Mouse (Mus musculus) limb, embryonic 13.5 days (tissue): Measurements from ENCODE around the gene Pld1. TPM values are rescaled to one million over a fixed set of nuclear protein-coding genes. Genes with fewer than 3 reads are reported as not detected.

Source experiments
- ATAC-seq: fragments of 200-750 bp; cut with Nextera tagmentation; 2 replicates; pipeline ENCODE4 v1.8.0; 2017; ENCODE audit warnings: low read depth, moderate number of reproducible peaks, moderate TSS enrichment; ENCODE audit not compliant: low FRiP score
- H3K27ac ChIP-seq: fragments of 300-500 bp; sonication (generic); 2 replicates; pipeline ENCODE4 v1.5.1; 2015; ENCODE audit warnings: inconsistent platforms, mild to moderate bottlenecking, moderate library complexity
- H3K27me3 ChIP-seq: fragments of 300-500 bp; sonication (generic); 2 replicates; pipeline ENCODE4 v1.6.1; 2015; ENCODE audit warnings: mild to moderate bottlenecking, inconsistent platforms
- H3K36me3 ChIP-seq: fragments of 300-500 bp; sonication (generic); 2 replicates; pipeline ENCODE4 v1.6.1; 2015; ENCODE audit warnings: inconsistent platforms, mild to moderate bottlenecking, moderate library complexity
- H3K4me1 ChIP-seq: fragments of 300-500 bp; sonication (generic); 2 replicates; pipeline ENCODE4 v1.6.1; 2015; ENCODE audit warnings: inconsistent platforms
- H3K4me2 ChIP-seq: fragments of 300-500 bp; sonication (generic); replicated peaks from 2 replicates; pipeline ENCODE4 v1.6.1; 2015; ENCODE audit warnings: inconsistent platforms, mild to moderate bottlenecking, moderate library complexity
- H3K4me3 ChIP-seq: fragments of 300-500 bp; sonication (generic); 2 replicates; pipeline ENCODE4 v1.5.1; 2015; ENCODE audit warnings: moderate library complexity, mild to moderate bottlenecking, inconsistent platforms
- H3K9ac ChIP-seq: fragments of 300-500 bp; sonication (generic); 2 replicates; pipeline ENCODE4 v1.6.1; 2015; ENCODE audit warnings: mild to moderate bottlenecking, inconsistent platforms
- H3K9me3 ChIP-seq: fragments of 300-500 bp; sonication (generic); 2 replicates; pipeline ENCODE4 v1.6.1; 2016; ENCODE audit warnings: inconsistent platforms
- WGBS: fragments of 180-500 bp; shearing (Covaris S2); methylation state at CpG from one replicate; pipeline ENCODE4 v1.1.7; 2015; 5-methylcytosine and 5-hydroxymethylcytosine counted together
- polyA plus RNA-seq: library from polyadenylated mRNA; unstranded; fragments of >200 nt; fragmentation: Nextera tagmentation; extraction: Ambion mirVana; gene quantifications from 2 replicates; pipeline ENCODE4 v1.2.1, GENCODE M21; 2015

Pld1 gene
- polyA plus RNA-seq, 1 experiment from 2014 or later = 5.4 TPM

- Histone ChIP-seq H3K27ac (no peak overlapping the region), H3K9me3 (no peaks in the 10 kb centered on the region), H3K4me1 (peaks cover 5% of the 10 kb centered on the region; the same call in 1 of the 2 replicates), H3K4me2 (no peak overlapping the region), H3K9ac (no peak overlapping the region), H3K4me3 (no peak overlapping the region), H3K27me3 (no peaks in the 10 kb centered on the region), H3K36me3 (no peaks in the 10 kb centered on the region)
- 86% methylated on average over 2 of the region's 2 CpGs for WGBS
- no peak for ATAC-seq
These were observed 12.2 kb downstream of the Pld1 start for GRCm38 (mm10) chr3:27950726-27951125.

DNA sequence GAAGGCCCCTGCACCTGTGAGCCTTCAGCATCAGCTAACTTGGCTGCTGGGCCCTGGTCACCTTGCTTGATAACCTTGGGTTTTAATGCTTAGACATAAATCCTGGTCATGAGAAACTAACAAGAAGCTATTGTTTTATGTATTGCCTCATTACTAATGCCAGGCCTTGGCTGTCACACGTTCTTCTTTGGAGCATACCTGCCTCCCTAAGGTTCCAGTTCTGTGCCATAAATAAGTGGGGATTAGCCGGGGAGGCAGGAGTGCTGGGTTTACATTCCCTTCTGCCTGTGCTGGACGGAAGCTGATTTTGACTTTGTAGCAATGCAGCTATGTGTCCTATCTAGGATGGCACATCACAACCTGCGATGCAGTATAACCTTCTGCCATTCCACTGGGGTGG is 13.2 kb downstream of the Pld1 start:
- H3K27ac ChIP-seq = no peak overlapping the region
- H3K9me3 ChIP-seq = no peaks in the 10 kb centered on the region
- 72% methylated on average over 4 of the region's 4 CpGs for WGBS
- no peak for ATAC-seq
- peaks cover 5% of the 10 kb centered on the region; the same call in 1 of the 2 replicates for H3K4me1 ChIP-seq
- no peaks in the 10 kb centered on the region for H3K27me3 ChIP-seq
- H3K36me3 ChIP-seq = no peaks in the 10 kb centered on the region
- H3K4me2 ChIP-seq = no peak overlapping the region
- no peak overlapping the region for H3K4me3 ChIP-seq
- no peak overlapping the region for H3K9ac ChIP-seq

DNA sequence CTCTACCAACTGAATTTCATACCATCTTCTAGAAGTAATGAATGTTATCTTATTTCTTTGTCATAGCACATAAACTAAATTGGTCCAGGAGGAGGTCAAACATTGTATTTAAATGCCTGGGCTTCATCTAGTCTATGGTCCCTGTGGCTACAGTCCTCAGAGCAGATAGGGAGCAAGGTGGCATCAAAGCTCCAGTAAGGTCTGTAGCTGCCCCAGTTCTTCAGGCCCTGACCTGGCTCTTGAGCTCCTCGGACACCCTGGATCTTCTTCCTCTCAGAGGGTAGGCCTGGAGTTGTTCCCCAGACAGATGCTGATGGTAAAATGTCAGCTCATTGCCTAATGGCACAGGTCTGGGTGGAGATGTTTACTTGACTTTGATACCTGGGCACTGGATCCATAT is 17.5 kb downstream of the Pld1 start:
- H3K27ac ChIP-seq = no peak overlapping the region
- ATAC-seq = no peak
- no peaks in the 10 kb centered on the region for H3K9me3 ChIP-seq
- no peak overlapping the region for H3K4me2 ChIP-seq
- WGBS = 77% methylated on average over 1 of the region's 1 CpGs
- H3K4me3 ChIP-seq = no peak overlapping the region
- no peaks in the 10 kb centered on the region for H3K36me3 ChIP-seq
- no peaks in the 10 kb centered on the region for H3K4me1 ChIP-seq
- H3K27me3 ChIP-seq = no peaks in the 10 kb centered on the region
- H3K9ac ChIP-seq = no peak overlapping the region

DNA sequence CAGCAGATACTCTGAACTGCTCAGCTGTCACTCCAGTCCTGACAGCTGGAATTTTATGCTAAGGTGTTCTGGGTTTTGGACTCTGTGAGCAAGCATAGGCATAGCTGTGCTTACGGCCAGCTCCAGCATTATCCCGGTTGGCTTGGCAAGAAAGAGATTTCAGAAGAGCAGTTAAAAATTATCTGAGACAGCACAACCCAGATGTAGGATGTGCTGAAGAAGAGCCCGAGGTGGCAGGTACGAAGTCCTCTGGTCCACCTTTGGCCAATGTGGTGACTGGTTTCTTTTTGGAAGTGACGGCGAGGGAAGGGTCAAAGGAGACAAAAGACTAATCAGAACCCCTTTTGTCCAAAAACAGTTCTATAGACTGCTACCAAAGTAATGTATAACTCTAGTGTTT is 20.7 kb downstream of the Pld1 start:
- WGBS = 89% methylated on average over 6 of the region's 6 CpGs
- Histone ChIP-seq H3K27me3 (no peaks in the 10 kb centered on the region), H3K36me3 (no peaks in the 10 kb centered on the region), H3K27ac (no peak overlapping the region), H3K9ac (no peak overlapping the region), H3K9me3 (no peaks in the 10 kb centered on the region), H3K4me3 (no peak overlapping the region), H3K4me2 (no peak overlapping the region), H3K4me1 (peaks cover 6% of the 10 kb centered on the region)
- no peak for ATAC-seq

GRCm38 (mm10) chr3:27961162-27961561 is 22.7 kb downstream of the Pld1 start:
- Histone ChIP-seq H3K9ac (no peak overlapping the region), H3K4me3 (no peak overlapping the region), H3K9me3 (no peaks in the 10 kb centered on the region), H3K36me3 (no peaks in the 10 kb centered on the region), H3K27me3 (no peaks in the 10 kb centered on the region), H3K27ac (no peak overlapping the region), H3K4me1 (peaks cover 8% of the 10 kb centered on the region), H3K4me2 (no peak overlapping the region)
- 93% methylated on average over 3 of the region's 3 CpGs for WGBS
- ATAC-seq = no peak

- 39% methylated on average over 6 of the region's 6 CpGs for WGBS
- ATAC-seq = no peak
- H3K27me3 ChIP-seq = no peaks in the 10 kb centered on the region
These were observed 25.3 kb downstream of the Pld1 start for GRCm38 (mm10) chr3:27963795-27964201.

GRCm38 (mm10) chr3:27968671-27969070 is 30.2 kb downstream of the Pld1 start:
- Histone ChIP-seq H3K9me3 (no peaks in the 10 kb centered on the region), H3K9ac (no peak overlapping the region), H3K4me2 (no peak overlapping the region), H3K4me1 (peaks cover 8% of the 10 kb centered on the region), H3K4me3 (no peak overlapping the region), H3K36me3 (no peaks in the 10 kb centered on the region), H3K27me3 (no peaks in the 10 kb centered on the region), H3K27ac (no peak overlapping the region)
- 78% methylated on average over 8 of the region's 8 CpGs for WGBS
- ATAC-seq = no peak

More at GRCm38 (mm10) chr3:27963795-27964201, 25.3 kb downstream of the Pld1 start:
- H3K4me2 ChIP-seq = no peak overlapping the region
- no peaks in the 10 kb centered on the region for H3K36me3 ChIP-seq
- H3K9me3 ChIP-seq = no peaks in the 10 kb centered on the region
- no peak overlapping the region for H3K9ac ChIP-seq
- H3K27ac ChIP-seq = no peak overlapping the region
- no peak overlapping the region for H3K4me3 ChIP-seq
- peaks cover 8% of the 10 kb centered on the region for H3K4me1 ChIP-seq

DNA sequence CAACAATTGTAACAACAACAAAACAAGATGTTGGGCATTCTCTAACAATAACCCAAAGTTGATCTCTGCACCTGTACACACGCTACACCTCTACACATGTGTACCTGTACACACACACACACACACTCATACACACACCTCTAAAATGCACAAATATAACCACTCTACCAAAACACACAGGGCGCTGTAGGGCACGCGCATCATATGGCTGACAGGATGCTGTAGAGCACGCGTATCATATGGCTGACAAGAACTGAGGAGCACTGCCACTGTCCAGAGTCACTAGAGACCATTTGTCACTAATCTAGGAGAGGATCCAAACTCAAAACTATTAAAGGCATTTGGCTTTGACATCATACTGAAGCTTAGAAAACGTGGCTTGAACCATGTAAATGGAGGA is 35.4 kb downstream of the Pld1 start:
- H3K4me2 ChIP-seq = no peak overlapping the region
- H3K4me1 ChIP-seq = no peaks in the 10 kb centered on the region
- no peaks in the 10 kb centered on the region for H3K36me3 ChIP-seq
- ATAC-seq = no peak
- no peak overlapping the region for H3K9ac ChIP-seq
- no peak overlapping the region for H3K27ac ChIP-seq
- WGBS = 89% methylated on average over 7 of the region's 7 CpGs
- no peaks in the 10 kb centered on the region for H3K9me3 ChIP-seq
- no peak overlapping the region for H3K4me3 ChIP-seq
- no peaks in the 10 kb centered on the region for H3K27me3 ChIP-seq

GRCm38 (mm10) chr3:27974981-27975380 is 36.5 kb downstream of the Pld1 start:
- H3K36me3 ChIP-seq = no peaks in the 10 kb centered on the region
- no peaks in the 10 kb centered on the region for H3K9me3 ChIP-seq
- no peak overlapping the region for H3K4me3 ChIP-seq
- WGBS = 93% methylated on average over 3 of the region's 3 CpGs
- no peak overlapping the region for H3K27ac ChIP-seq
- no peaks in the 10 kb centered on the region for H3K4me1 ChIP-seq
- no peak overlapping the region for H3K9ac ChIP-seq
- H3K4me2 ChIP-seq = no peak overlapping the region
- no peak for ATAC-seq
- H3K27me3 ChIP-seq = no peaks in the 10 kb centered on the region

DNA sequence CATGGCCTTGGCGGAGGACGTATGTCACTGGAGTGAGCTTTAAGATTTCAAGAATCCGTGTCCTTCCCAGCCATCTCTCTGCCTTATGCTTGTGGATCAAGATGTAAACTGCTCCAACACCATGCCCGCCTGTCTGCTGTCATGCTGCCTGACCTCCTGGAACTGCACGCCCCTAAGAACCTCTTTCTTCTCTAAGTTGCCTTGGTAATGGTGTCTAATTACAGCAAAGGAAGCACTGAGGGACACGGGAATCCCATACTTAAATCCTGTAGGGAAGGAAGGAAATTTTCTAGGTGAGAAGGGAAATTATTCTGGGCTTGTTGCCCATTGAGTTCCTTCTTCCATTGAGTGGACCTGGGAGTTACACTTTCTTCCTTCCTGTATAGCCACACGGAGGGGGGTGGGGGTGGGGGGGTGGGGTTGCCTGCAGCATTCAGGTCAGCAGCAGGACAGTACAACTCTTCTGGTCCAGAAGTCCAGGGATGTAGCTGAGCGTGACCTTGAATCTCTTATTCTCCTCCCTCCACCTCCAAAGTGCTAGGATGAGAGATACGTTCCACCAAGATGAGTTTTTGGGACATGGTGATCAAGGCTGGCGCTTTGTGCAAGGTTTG is 38.5 kb downstream of the Pld1 start:
- Histone ChIP-seq H3K4me3 (no peak overlapping the region), H3K27ac (no peak overlapping the region), H3K36me3 (no peaks in the 10 kb centered on the region), H3K9me3 (no peaks in the 10 kb centered on the region), H3K27me3 (no peaks in the 10 kb centered on the region), H3K9ac (no peak overlapping the region), H3K4me1 (no peaks in the 10 kb centered on the region), H3K4me2 (no peak overlapping the region)
- 74% methylated on average over 10 of the region's 10 CpGs for WGBS
- ATAC-seq = no peak

- WGBS = 62% methylated on average over 9 of the region's 9 CpGs
- Histone ChIP-seq H3K4me3 (no peak overlapping the region), H3K27ac (no peak overlapping the region), H3K9ac (no peak overlapping the region), H3K4me2 (no peak overlapping the region), H3K27me3 (no peaks in the 10 kb centered on the region), H3K36me3 (no peaks in the 10 kb centered on the region), H3K4me1 (0 out of 2 replicates have a peak, but pooled peaks cover 4% of the 10 kb centered on the region), H3K9me3 (no peaks in the 10 kb centered on the region)
- no peak for ATAC-seq
These were observed 39.7 kb downstream of the Pld1 start for GRCm38 (mm10) chr3:27978030-27978723.

DNA sequence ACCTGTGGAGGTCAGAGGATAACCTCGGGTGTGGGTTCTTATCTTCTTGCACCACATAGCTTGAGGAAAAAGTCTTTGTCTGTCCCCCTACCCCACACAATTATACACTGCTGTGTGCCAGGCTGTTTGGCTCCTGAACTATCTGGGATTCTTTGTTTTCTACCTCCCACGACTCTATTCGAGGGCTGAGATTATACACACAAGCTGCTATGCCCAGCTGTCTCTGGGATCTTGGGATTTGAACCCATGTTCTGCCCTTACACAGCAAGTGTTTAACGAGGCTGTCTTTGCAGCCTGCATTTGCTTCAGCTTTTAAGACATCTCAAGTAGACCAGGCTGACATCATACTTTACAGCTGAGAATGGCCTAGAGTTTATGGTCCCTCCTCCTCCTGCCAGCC is 43.1 kb downstream of the Pld1 start:
- Histone ChIP-seq H3K9ac (no peak overlapping the region), H3K36me3 (no peaks in the 10 kb centered on the region), H3K4me3 (no peak overlapping the region), H3K4me1 (peaks cover 24% of the 10 kb centered on the region), H3K9me3 (no peaks in the 10 kb centered on the region), H3K4me2 (no peak overlapping the region), H3K27me3 (no peaks in the 10 kb centered on the region), H3K27ac (no peak overlapping the region)
- ATAC-seq = no peak
- WGBS = 64% methylated on average over 4 of the region's 4 CpGs
